22 mouse cellular contexts compared by ENCODE assay signal in the genomic region with DNA sequence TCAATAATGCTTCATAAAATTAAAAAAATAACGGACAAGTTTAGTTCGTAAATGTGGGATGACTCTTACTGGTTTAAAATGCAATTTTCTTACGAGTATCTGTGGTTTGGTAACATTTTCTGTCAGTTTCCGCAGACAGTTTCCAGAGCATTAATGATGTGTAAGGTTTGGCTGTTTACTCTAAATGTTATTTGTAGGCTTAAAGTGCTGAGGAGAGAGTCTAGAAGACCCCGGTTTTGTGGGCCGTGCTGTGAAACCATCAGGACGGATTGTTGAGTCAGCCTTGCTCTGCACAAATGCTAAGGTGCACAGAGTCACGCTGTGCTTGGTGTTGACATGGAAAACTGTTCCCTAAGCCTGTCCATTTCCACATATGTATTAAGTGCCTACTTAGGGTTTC. TPM values are rescaled to one million over a fixed set of nuclear protein-coding genes. Genes with fewer than 3 reads are reported as not detected.
A peak's percentile ranks its signal among the peaks of the same experiment; 100 is the strongest.
DNase-seq lines count a peak whose midpoint lies in the region; ATAC-seq and TF ChIP-seq lines count a peak whose summit lies in the region.
"Had no signal": no experiment of that assay in that cellular context is flagged by ENCODE, and none has a peak within 500 bp of the region (broad histone marks: within the 10 kb centered on the region; RNA-seq: fewer than 3 reads in every experiment).

No protein-coding gene starts in this region.

- DNase-seq in lung, embryonic 14.5 days = peak; percentile 65
- DNase-seq in lung, postnatal 10 days = no peak
- no peak for DNase-seq in lung, postnatal 14 days
- DNase-seq in midbrain, embryonic 11.5 days (ENCODE audit: low spot score, missing footprints) = peak; percentile 28
- DNase-seq: adrenal gland, adult 2 months; adrenal gland, postnatal 10 days; adrenal gland, postnatal 25 days; cerebellum, adult 11 months; cerebellum, adult 18-20 months; cerebellum, adult 8-10 months; cerebellum, adult 9-11 months; cerebellum, postnatal 14 days; cerebellum, postnatal 36 days; embryo, embryonic 11 days had no signal

- H3K27ac ChIP-seq in lung, embryonic 14.5 days (ENCODE audit: low read depth) = no peak overlapping the region
- no peak overlapping the region for H3K27ac ChIP-seq in lung, embryonic 16.5 days (ENCODE audit: low read length)
- no peak overlapping the region for H3K27ac ChIP-seq in midbrain, embryonic 11.5 days (ENCODE audit: low read depth, low read length)
- H3K27ac ChIP-seq in midbrain, embryonic 16.5 days (ENCODE audit: low read length) = no peak overlapping the region
- H3K27ac ChIP-seq: embryonic facial prominence, embryonic 13.5 days; embryonic facial prominence, embryonic 15.5 days; forebrain, embryonic 10.5 days; forebrain, embryonic 12.5 days had no signal

- H3K4me2 ChIP-seq in lung, embryonic 14.5 days = no peak overlapping the region
- H3K4me2 ChIP-seq in lung, embryonic 16.5 days (ENCODE audit: low read depth, low read length) = no peak overlapping the region
- H3K4me2 ChIP-seq in midbrain, embryonic 11.5 days = no peak overlapping the region
- H3K4me2 ChIP-seq in midbrain, embryonic 16.5 days (ENCODE audit: low read length) = no peak overlapping the region
- H3K4me2 ChIP-seq: embryonic facial prominence, embryonic 13.5 days; embryonic facial prominence, embryonic 15.5 days; forebrain, embryonic 12.5 days had no signal

- no peak overlapping the region for H3K9ac ChIP-seq in lung, embryonic 14.5 days
- no peak overlapping the region for H3K9ac ChIP-seq in lung, embryonic 16.5 days (ENCODE audit: low read length)
- H3K9ac ChIP-seq in midbrain, embryonic 11.5 days (ENCODE audit: low read length) = no peak overlapping the region
- H3K9ac ChIP-seq in midbrain, embryonic 16.5 days (ENCODE audit: low read depth, low read length) = no peak overlapping the region
- H3K9ac ChIP-seq: embryonic facial prominence, embryonic 13.5 days; embryonic facial prominence, embryonic 15.5 days; forebrain, embryonic 12.5 days had no signal

- H3K4me3 ChIP-seq in lung, embryonic 14.5 days (ENCODE audit: low read depth, low read length) = no peak overlapping the region
- no peak overlapping the region for H3K4me3 ChIP-seq in lung, embryonic 16.5 days (ENCODE audit: low read length)
- no peak overlapping the region for H3K4me3 ChIP-seq in midbrain, embryonic 11.5 days (ENCODE audit: low read depth, low read length)
- H3K4me3 ChIP-seq in midbrain, embryonic 16.5 days (ENCODE audit: low read depth, low read length) = no peak overlapping the region
- H3K4me3 ChIP-seq: embryonic facial prominence, embryonic 13.5 days; embryonic facial prominence, embryonic 15.5 days; erythroblast, embryonic 14.5 days; forebrain, embryonic 10.5 days; forebrain, embryonic 12.5 days had no signal

- no peaks in the 10 kb centered on the region for H3K36me3 ChIP-seq in lung, embryonic 14.5 days (ENCODE audit: insufficient read depth)
- no peaks in the 10 kb centered on the region for H3K36me3 ChIP-seq in lung, embryonic 16.5 days (ENCODE audit: control insufficient read depth, insufficient read depth, low read length)
- H3K36me3 ChIP-seq in midbrain, embryonic 11.5 days (ENCODE audit: control insufficient read depth, insufficient read depth, low read length) = no peaks in the 10 kb centered on the region
- no peaks in the 10 kb centered on the region for H3K36me3 ChIP-seq in midbrain, embryonic 16.5 days (ENCODE audit: control insufficient read depth, insufficient read depth, low read length)
- H3K36me3 ChIP-seq: embryonic facial prominence, embryonic 15.5 days had no signal

- no peak for ATAC-seq in lung, embryonic 14.5 days (ENCODE audit: insufficient read depth)
- peak; percentile 66 for ATAC-seq in lung, embryonic 16.5 days (ENCODE audit: low read depth)
- no peak for ATAC-seq in midbrain, embryonic 11.5 days (ENCODE audit: low FRiP score)
- no peak for ATAC-seq in midbrain, embryonic 16.5 days
- ATAC-seq: forebrain, embryonic 14.5 days had no signal

- 51% methylated on average over 8 of the region's 8 CpGs for WGBS in lung, embryonic 14.5 days
- 48% methylated on average over 8 of the region's 8 CpGs for WGBS in lung, embryonic 16.5 days
- 95% methylated on average over 8 of the region's 8 CpGs for WGBS in midbrain, embryonic 11.5 days
- 93% methylated on average over 8 of the region's 8 CpGs for WGBS in midbrain, embryonic 16.5 days

- no peaks in the 10 kb centered on the region for H3K4me1 ChIP-seq in lung, embryonic 14.5 days (ENCODE audit: insufficient read depth)
- no peaks in the 10 kb centered on the region for H3K4me1 ChIP-seq in lung, embryonic 16.5 days (replicated peaks; ENCODE audit: control insufficient read depth, insufficient read depth, low read length)
- H3K4me1 ChIP-seq in midbrain, embryonic 11.5 days (ENCODE audit: control insufficient read depth, insufficient read depth, low read length) = no peaks in the 10 kb centered on the region
- no peaks in the 10 kb centered on the region for H3K4me1 ChIP-seq in midbrain, embryonic 16.5 days (ENCODE audit: control insufficient read depth, insufficient read depth, low read length)
- H3K4me1 ChIP-seq: embryonic facial prominence, embryonic 13.5 days; forebrain, embryonic 10.5 days; forebrain, embryonic 12.5 days had no signal

- peaks cover 9% of the 10 kb centered on the region; the same call in 1 of the 2 replicates for H3K9me3 ChIP-seq in lung, embryonic 14.5 days (ENCODE audit: low read depth, low read length)
- peaks cover 3% of the 10 kb centered on the region; the same call in 1 of the 2 replicates for H3K9me3 ChIP-seq in lung, embryonic 16.5 days (ENCODE audit: control insufficient read depth, low read length)
- H3K9me3 ChIP-seq in midbrain, embryonic 11.5 days (ENCODE audit: control insufficient read depth, low read length) = peaks cover 8% of the 10 kb centered on the region
- H3K9me3 ChIP-seq in midbrain, embryonic 16.5 days (replicated peaks; ENCODE audit: control insufficient read depth, low read length, poor library complexity, severe bottlenecking) = no peaks in the 10 kb centered on the region
- H3K9me3 ChIP-seq: embryonic facial prominence, embryonic 15.5 days had no signal

- no peaks in the 10 kb centered on the region for H3K27me3 ChIP-seq in lung, embryonic 14.5 days (ENCODE audit: insufficient read depth, low read length)
- no peaks in the 10 kb centered on the region for H3K27me3 ChIP-seq in lung, embryonic 16.5 days (ENCODE audit: control insufficient read depth, insufficient read depth, low read depth, low read length)
- H3K27me3 ChIP-seq in midbrain, embryonic 11.5 days (ENCODE audit: control insufficient read depth, insufficient read depth, low read length) = no peaks in the 10 kb centered on the region
- H3K27me3 ChIP-seq in midbrain, embryonic 16.5 days (ENCODE audit: control insufficient read depth, insufficient read depth, low read depth, low read length) = no peaks in the 10 kb centered on the region
- H3K27me3 ChIP-seq: embryonic facial prominence, embryonic 13.5 days; embryonic facial prominence, embryonic 15.5 days; forebrain, embryonic 12.5 days had no signal

- no peak for TF ChIP-seq CTCF in lung, embryonic 14.5 days (IDR thresholded peaks at IDR 0.05; ENCODE audit: low read depth)

RNA-seq across cellular contexts. Expression of a gene that starts 41.7 kb away (rescaled TPM):
- polyA plus RNA-seq in lung, embryonic 14.5 days (2014; fragmentation: Nextera tagmentation; extraction: Ambion mirVana) = 2.5 and 2.6 TPM in 2 replicates
- polyA plus RNA-seq in lung, embryonic 16.5 days (2015; fragmentation: Nextera tagmentation; extraction: Ambion mirVana) = 1.8 and 2.0 TPM in 2 replicates
- 8.5 and 9.7 TPM in 2 replicates for polyA plus RNA-seq in midbrain, embryonic 11.5 days (2014; fragmentation: Nextera tagmentation; extraction: Ambion mirVana)
- polyA plus RNA-seq in midbrain, embryonic 16.5 days (2015; fragmentation: Nextera tagmentation; extraction: Ambion mirVana) = 19.0 and 19.7 TPM in 2 replicates
- polyA plus RNA-seq: erythroblast, embryonic 14.5 days had no signal

Comparison
In these comparisons a context has a peak if more than half of its experiments do, and no peak if none do; other contexts are left out.
1. DNase-seq: peak in lung, embryonic 14.5 days (single experiment) and midbrain, embryonic 11.5 days (single experiment); none in lung, postnatal 10 days (single experiment) and lung, postnatal 14 days (single experiment).